9 mouse cellular contexts compared by ENCODE assay signal in genomic region chr14:11556356-11557130, GRCm38 (mm10). TPM values are rescaled to one million over a fixed set of nuclear protein-coding genes. Genes with fewer than 3 reads are reported as not detected.
DNase-seq lines count a peak whose midpoint lies in the region; ATAC-seq and TF ChIP-seq lines count a peak whose summit lies in the region.
"Had no signal": no experiment of that assay in that cellular context is flagged by ENCODE, and none has a peak within 500 bp of the region (broad histone marks: within the 10 kb centered on the region; RNA-seq: fewer than 3 reads in every experiment).

No protein-coding gene starts in this region.

- peak overlapping the region; percentile 94 for H3K4me3 ChIP-seq in E14TG2a.4 (replicated peaks; ENCODE audit: low read length)
- peak overlapping the region in 1 of 2 experiments; percentile 10; a peak in 1 of 4 replicates for H3K4me3 ChIP-seq in liver, embryonic 14.5 days (ENCODE audit: insufficient read depth in 1 of 2, low read depth in 2 of 2, low read length in 2 of 2)
- peak overlapping the region; percentile 67 for H3K4me3 ChIP-seq in neural tube, embryonic 14.5 days (ENCODE audit: low read depth, low read length)
- H3K4me3 ChIP-seq: megakaryocyte, embryonic 14.5 days had no signal

- peak; percentile 80 for DNase-seq in cerebellum, adult 8-10 months
- peak; percentile 47 for DNase-seq in heart, postnatal 25 days (ENCODE audit: low spot score)
- peak; percentile 76 for DNase-seq in layer of hippocampus, adult 11-12 months (ENCODE audit: low spot score)
- no peak for DNase-seq in liver, embryonic 14.5 days (ENCODE audit: low read depth in 3 of 3, low spot score in 3 of 3)

- no peak for TF ChIP-seq EP300 in liver, embryonic 14.5 days (IDR thresholded peaks at IDR 0.05; ENCODE audit: low read depth)

- ATAC-seq in frontal cortex, adult (ENCODE audit: low TSS enrichment): peak; percentile 21; the same call in 1 of the 2 replicates
- no peak for ATAC-seq in liver, embryonic 14.5 days (ENCODE audit: insufficient read depth)
- peak; percentile 19; the same call in 1 of the 2 replicates for ATAC-seq in neural tube, embryonic 14.5 days (ENCODE audit: low read depth)
- no peak for ATAC-seq in monocyte, adult 5-6 weeks (replicated peaks; ENCODE audit: insufficient number of reproducible peaks, low FRiP score, low TSS enrichment, poor library complexity, severe bottlenecking)

- no peak overlapping the region for H3K27ac ChIP-seq in liver, embryonic 14.5 days
- H3K27ac ChIP-seq in neural tube, embryonic 14.5 days (ENCODE audit: low read depth, low read length): peak overlapping the region; percentile 92

- H3K9me3 ChIP-seq in E14TG2a.4 (ENCODE audit: low read length): no peaks in the 10 kb centered on the region
- no peaks in the 10 kb centered on the region for H3K9me3 ChIP-seq in liver, embryonic 14.5 days (ENCODE audit: control insufficient read depth, low read length)
- H3K9me3 ChIP-seq in neural tube, embryonic 14.5 days (ENCODE audit: control insufficient read depth, low read length): no peaks in the 10 kb centered on the region

- H3K4me2 ChIP-seq in liver, embryonic 14.5 days (ENCODE audit: low read depth): peak overlapping the region; percentile 60
- H3K4me2 ChIP-seq in neural tube, embryonic 14.5 days (ENCODE audit: low read depth, low read length): peak overlapping the region; percentile 81

- intact Hi-C loops in heart, postnatal 25 days (cut with DNase I): loop anchor here (1.0 to 10.0 kb wide), 4 partner anchors 86 to 584 kb away; no protein-coding TSS in a partner anchor

- WGBS in liver, embryonic 14.5 days (ENCODE audit: insufficient replicate concordance): 9% methylated on average over 26 of the region's 26 CpGs
- 3% methylated on average over 26 of the region's 26 CpGs for WGBS in neural tube, embryonic 14.5 days

- H3K27me3 ChIP-seq in E14TG2a.4 (ENCODE audit: insufficient read depth, low read length): peaks cover 25% of the 10 kb centered on the region
- peaks cover 50% of the 10 kb centered on the region for H3K27me3 ChIP-seq in liver, embryonic 14.5 days (ENCODE audit: control insufficient read depth, insufficient read depth, low read length)
- no peaks in the 10 kb centered on the region for H3K27me3 ChIP-seq in neural tube, embryonic 14.5 days (ENCODE audit: control insufficient read depth, insufficient read depth, low read length)

- peaks cover 68% of the 10 kb centered on the region for H3K4me1 ChIP-seq in E14TG2a.4 (replicated peaks; ENCODE audit: low read depth, low read length)
- H3K4me1 ChIP-seq in liver, embryonic 14.5 days (replicated peaks; ENCODE audit: control insufficient read depth in 2 of 2, insufficient read depth in 2 of 2, low read length in 1 of 2): no peaks in the 10 kb centered on the region
- peaks cover 16% of the 10 kb centered on the region for H3K4me1 ChIP-seq in neural tube, embryonic 14.5 days (ENCODE audit: control insufficient read depth, insufficient read depth, low read length)

- no peak overlapping the region for H3K9ac ChIP-seq in liver, embryonic 14.5 days (replicated peaks)
- H3K9ac ChIP-seq in neural tube, embryonic 14.5 days (replicated peaks; ENCODE audit: low read depth, low read length): peak overlapping the region; percentile 76

- H3K36me3 ChIP-seq in E14TG2a.4 (ENCODE audit: insufficient read depth, low read length): 0 out of 2 replicates have a peak, but pooled peaks cover 4% of the 10 kb centered on the region
- no peaks in the 10 kb centered on the region for H3K36me3 ChIP-seq in liver, embryonic 14.5 days (replicated peaks; ENCODE audit: control insufficient read depth, insufficient read depth, low read depth)
- H3K36me3 ChIP-seq in neural tube, embryonic 14.5 days (ENCODE audit: control insufficient read depth, insufficient read depth, low read length): no peaks in the 10 kb centered on the region

- TF ChIP-seq CTCF in E14TG2a.4 (conservative IDR thresholded peaks at IDR 0.05; ENCODE audit: low read length): peak; percentile 39
- peak; percentile 52 for TF ChIP-seq CTCF in liver, embryonic 14.5 days (IDR thresholded peaks at IDR 0.05; ENCODE audit: low read depth)

RNA-seq across cellular contexts. Expression of gene Ptprg, which starts 3.2 kb away (rescaled TPM):
- total RNA-seq in heart, postnatal 25 days (2021): 10 to 100 TPM; 58.0 to 62.3 TPM
- polyA plus RNA-seq in liver, embryonic 14.5 days (2012; rRNA removed): 0.69 and 0.75 TPM in 2 replicates
- polyA plus RNA-seq in liver, embryonic 14.5 days (2014; fragmentation: Nextera tagmentation; extraction: Ambion mirVana): 0.99 and 1.4 TPM in 2 replicates
- polyA plus RNA-seq in neural tube, embryonic 14.5 days (2014; fragmentation: Nextera tagmentation; extraction: Ambion mirVana): 42.3 and 48.0 TPM in 2 replicates
- total RNA-seq in monocyte, adult 5-6 weeks (2017): not detected in 3 replicates

Comparison
In these comparisons a context has a peak if more than half of its experiments do, and no peak if none do; other contexts are left out.
1. DNase-seq: peak in cerebellum, adult 8-10 months (single experiment), heart, postnatal 25 days (single experiment) and layer of hippocampus, adult 11-12 months (single experiment); none in liver, embryonic 14.5 days (0 of 3).
2. ATAC-seq: peak in frontal cortex, adult (single experiment) and neural tube, embryonic 14.5 days (single experiment); none in liver, embryonic 14.5 days (single experiment) and monocyte, adult 5-6 weeks (single experiment).
3. RNA of gene Ptprg, which starts 3.2 kb away (total RNA-seq): 58.0 to 62.3 TPM in heart, postnatal 25 days; not detected in monocyte, adult 5-6 weeks; every median in the first group is over 10 times any median in the second.